Mouse (Mus musculus) liver, adult (tissue): ENCODE data around the gene P2rx3.

Experiments
- GATA4 ChIP-seq: IDR thresholded peaks from 2 replicates; pipeline ENCODE4 v1.6.1; 2014; ENCODE audit warnings: mild to moderate bottlenecking, low read length; ENCODE audit not compliant: insufficient replicate concordance

The P2rx3 gene

GRCm38 (mm10) chr2:84964111-84964801 is 73.0 kb downstream of the P2rx3 start:
- TF ChIP-seq GATA4, result no peak

- no peak for TF ChIP-seq GATA4
These were observed 74.3 kb downstream of the P2rx3 start for GRCm38 (mm10) chr2:84962906-84963507.

- TF ChIP-seq GATA4, result no peak
These were observed 75.4 kb downstream of the P2rx3 start for GRCm38 (mm10) chr2:84961901-84962300.

GRCm38 (mm10) chr2:84961300-84961699 is 76.0 kb downstream of the P2rx3 start:
- TF ChIP-seq GATA4, result no peak

GRCm38 (mm10) chr2:84958588-84959264 is 78.5 kb downstream of the P2rx3 start:
- TF ChIP-seq GATA4, result no peak

GRCm38 (mm10) chr2:84956274-84956673 is 81.0 kb downstream of the P2rx3 start:
- no peak for TF ChIP-seq GATA4

- TF ChIP-seq GATA4, result no peak
These were observed 81.8 kb downstream of the P2rx3 start for GRCm38 (mm10) chr2:84955435-84955834.

- TF ChIP-seq GATA4, result no peak
These were observed 84.6 kb downstream of the P2rx3 start for GRCm38 (mm10) chr2:84952693-84953092.

GRCm38 (mm10) chr2:84952251-84952650 is 85.0 kb downstream of the P2rx3 start:
- TF ChIP-seq GATA4, result no peak

- TF ChIP-seq GATA4, result no peak
These were observed 86.2 kb downstream of the P2rx3 start for GRCm38 (mm10) chr2:84951027-84951426.

- no peak for TF ChIP-seq GATA4
These were observed 88.5 kb downstream of the P2rx3 start for GRCm38 (mm10) chr2:84948721-84949120.
